Mouse (Mus musculus): ENCODE measurements around the gene Ppp1r9a.

The Ppp1r9a gene

DNA sequence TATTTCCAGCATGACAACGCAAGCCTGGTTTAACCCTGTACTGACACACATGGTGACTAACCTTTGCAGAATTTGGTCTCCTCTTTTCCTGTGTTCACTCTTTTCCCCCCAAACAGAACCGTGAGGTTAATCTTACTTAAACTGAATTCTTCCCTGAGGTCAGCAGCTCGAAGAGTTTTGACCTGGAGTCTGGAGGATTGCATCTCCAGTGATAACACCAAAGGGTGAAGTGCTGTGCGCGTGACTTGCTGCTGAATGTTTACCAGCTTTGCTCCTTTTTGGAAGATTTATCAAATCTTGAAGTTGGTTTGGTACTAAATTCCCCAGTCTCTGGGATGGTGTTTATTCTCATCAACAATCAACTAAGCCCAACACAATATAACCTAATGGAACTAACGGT lies 252.1 kb downstream of the Ppp1r9a start:
- DNase-seq (ENCODE audit: low read depth in 2 of 2, low spot score in 2 of 2): no peak

DNA sequence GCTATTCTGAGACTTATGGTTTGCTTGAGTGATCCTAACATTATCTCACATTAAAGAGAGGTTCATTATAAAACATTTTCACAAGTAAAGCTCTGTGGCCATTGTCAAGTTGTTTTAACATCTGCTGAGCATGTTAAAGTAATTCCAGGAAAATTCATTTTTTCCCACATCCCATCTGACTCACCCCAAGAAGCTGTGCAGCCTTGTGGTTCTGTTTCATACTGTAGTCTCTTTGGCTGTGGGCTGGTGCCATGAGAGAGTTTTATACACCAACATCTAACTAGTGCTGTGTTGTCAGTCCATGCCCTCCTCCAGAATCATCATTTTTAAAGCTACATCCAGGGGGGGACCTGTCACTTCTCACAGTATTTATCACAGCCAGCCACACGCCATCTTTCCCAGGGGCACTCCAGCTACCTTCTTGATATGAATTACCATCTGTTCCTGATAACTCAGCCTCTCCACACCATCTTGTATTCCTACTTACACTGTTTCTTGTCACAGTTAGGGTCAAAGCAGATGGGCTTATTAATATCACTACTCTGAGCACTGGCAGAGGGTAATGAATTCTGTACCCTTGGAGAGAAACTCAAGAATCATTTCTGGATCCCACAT lies 252.7 kb downstream of the Ppp1r9a start:
- DNase-seq (ENCODE audit: low read depth in 2 of 2, low spot score in 2 of 2): no peak

GRCm38 (mm10) chr6:5156541-5157425 lies 254.1 kb downstream of the Ppp1r9a start:
- DNase-seq (ENCODE audit: low read depth in 2 of 2, low spot score in 2 of 2): no peak

DNA sequence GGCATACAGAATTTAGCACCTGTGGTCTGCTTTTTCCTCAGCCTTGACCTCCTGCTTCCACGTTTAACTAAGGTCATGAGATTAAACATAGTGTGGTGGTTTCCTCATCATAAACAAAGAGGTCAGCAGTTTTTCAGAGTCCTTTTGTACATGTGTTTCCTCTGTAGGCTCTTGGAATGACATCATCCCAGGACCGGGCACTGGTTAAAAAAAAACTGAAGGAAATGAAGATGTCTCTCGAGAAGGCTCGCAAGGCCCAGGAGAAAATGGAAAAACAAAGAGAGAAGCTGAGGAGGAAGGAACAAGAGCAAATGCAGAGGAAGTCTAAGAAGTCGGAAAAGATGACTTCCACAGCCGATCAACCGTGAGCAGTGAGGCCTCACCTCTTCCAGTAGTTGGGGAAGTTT lies 256.7 kb downstream of the Ppp1r9a start:
- DNase-seq (ENCODE audit: low read depth in 2 of 2, low spot score in 2 of 2): no peak

GRCm38 (mm10) chr6:5162052-5162451 lies 259.3 kb downstream of the Ppp1r9a start:
- DNase-seq (ENCODE audit: low read depth in 2 of 2, low spot score in 2 of 2): no peak

GRCm38 (mm10) chr6:5163507-5164144 lies 260.9 kb downstream of the Ppp1r9a start:
- DNase-seq (ENCODE audit: low read depth in 2 of 2, low spot score in 2 of 2): no peak

DNA sequence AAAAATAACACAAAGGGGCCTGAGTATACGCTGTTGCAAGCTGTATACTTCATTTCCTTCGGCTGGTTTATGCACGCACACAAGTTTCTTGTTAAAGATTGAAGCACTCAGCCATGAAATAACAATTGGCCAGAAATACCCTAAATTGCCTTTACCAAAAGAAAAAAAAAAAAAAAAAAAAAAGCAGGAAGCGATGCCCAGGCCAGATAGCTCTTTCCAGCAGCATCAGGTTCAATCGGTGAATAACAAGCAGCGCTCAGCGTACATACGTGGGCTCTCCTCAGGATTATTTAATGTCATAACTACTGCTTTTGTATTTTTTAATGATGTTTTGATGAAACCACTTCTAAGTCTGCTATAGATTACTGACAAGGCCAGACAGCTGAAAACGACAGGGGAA lies 262.1 kb downstream of the Ppp1r9a start:
- DNase-seq (ENCODE audit: low read depth in 2 of 2, low spot score in 2 of 2): no peak

- no peak for DNase-seq (ENCODE audit: low read depth in 2 of 2, low spot score in 2 of 2)
Measured at GRCm38 (mm10) chr6:5167051-5167677, 264.4 kb downstream of the Ppp1r9a start.

GRCm38 (mm10) chr6:5168158-5168557 lies 265.4 kb downstream of the Ppp1r9a start:
- DNase-seq (ENCODE audit: low read depth in 2 of 2, low spot score in 2 of 2): no peak

DNA sequence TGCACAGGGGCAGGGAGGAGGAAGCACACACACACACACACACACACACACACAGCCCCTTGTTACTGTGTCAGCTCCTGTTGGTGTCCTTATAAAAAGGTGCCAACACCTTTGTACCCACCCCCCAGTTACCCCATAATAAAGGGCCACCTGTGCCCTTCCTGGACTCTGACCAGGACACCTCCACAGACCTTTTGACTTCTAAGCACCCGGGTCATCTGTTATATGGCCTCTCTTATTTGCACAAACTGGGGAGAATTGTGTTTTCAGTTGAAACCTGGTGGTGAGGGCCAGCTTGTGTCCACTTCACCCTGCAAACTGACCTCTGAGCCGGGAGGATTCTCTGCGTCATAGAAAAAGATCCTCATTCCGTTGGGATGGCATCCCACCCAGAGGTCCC lies 268.7 kb downstream of the Ppp1r9a start:
- no peak for DNase-seq (ENCODE audit: low read depth in 2 of 2, low spot score in 2 of 2)

DNA sequence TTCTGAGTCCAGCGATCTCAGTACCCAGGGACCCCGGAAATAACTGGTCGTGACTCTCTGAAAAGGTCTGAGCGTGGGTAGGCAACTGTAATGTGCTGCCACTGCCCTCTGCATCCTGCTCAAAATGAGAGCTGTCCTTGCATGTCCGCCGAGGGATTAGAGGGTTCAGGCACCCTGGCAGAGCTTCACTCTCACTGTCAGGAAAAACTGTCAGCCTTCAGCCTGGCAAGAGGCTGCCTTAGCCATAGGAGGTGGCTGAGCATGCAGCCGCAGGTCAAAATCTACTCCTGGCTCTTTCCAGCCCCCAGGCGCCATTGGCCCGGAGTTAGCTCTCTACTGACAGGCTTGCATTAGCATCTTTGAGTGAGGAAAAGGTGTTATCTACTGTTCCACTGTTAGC lies 269.9 kb downstream of the Ppp1r9a start:
- DNase-seq (ENCODE audit: low read depth in 2 of 2, low spot score in 2 of 2): no peak

- DNase-seq (ENCODE audit: low read depth in 2 of 2, low spot score in 2 of 2): no peak
Measured at GRCm38 (mm10) chr6:5174179-5174812, 271.6 kb downstream of the Ppp1r9a start.

DNA sequence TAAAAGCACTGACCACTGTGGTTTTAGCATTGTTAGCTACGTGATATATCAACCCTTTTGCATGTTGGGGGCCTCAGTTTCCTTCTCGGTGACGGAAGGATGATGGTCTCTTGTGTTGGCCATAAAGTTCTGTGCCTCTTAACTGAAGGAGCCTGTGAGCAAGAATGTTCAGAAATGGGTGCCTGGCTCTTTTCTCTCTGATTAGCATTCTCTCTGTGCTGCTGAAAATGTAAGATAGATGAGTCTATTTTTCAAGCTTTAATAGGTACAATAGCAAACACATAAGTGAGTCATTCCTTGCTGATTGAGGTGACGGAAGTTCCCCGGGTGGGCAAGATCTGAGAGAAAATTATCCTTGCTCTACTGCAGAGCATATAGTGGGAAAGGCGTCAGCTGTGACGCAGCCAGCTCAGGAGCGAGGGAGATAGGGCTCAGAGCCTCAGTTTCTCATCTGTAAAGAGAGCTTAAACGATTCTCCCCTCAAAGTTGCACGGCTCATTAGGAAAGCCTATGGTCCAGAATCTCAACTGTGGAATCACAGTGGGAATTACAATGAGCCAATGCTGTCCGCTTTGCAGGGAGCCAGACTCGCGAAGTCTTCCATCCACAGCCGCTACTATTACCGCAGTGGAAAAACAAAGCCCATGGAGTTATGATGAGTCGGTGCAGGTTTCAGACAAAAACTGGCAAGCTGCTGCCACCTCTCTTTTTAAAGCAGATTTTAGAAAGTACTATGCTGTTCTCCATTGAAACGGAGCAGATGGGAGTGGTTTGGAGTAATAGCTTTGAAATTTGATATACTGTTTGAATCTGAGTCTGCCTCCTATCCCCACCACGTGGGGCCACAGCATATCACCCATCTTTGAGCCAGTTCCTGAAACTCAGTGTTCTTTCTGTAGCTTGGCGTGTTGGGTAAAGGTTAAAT lies 275.5 kb downstream of the Ppp1r9a start:
- no peak for DNase-seq (ENCODE audit: low read depth in 2 of 2, low spot score in 2 of 2)

DNA sequence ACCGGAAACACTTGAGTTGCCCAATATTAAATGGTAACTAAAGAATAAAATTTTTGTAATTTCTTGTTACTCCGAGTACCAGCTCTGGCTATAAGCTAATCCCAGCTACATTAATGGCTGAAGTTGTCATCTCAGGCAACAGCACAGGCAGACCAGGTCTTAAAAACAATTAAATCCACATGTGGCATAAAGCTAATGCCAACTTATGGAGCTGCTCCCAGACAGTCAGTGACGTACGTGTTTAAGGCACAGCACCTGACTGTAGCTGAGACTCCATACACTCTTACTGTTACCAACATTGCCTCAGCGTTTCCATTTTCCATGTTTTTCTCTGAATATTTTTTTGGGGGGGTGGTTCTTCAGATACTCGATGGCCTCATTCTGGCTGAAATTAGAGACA lies 276.5 kb downstream of the Ppp1r9a start:
- no peak for DNase-seq (ENCODE audit: low read depth in 2 of 2, low spot score in 2 of 2)

GRCm38 (mm10) chr6:5180645-5181044 lies 277.9 kb downstream of the Ppp1r9a start:
- no peak for DNase-seq (ENCODE audit: low read depth in 2 of 2, low spot score in 2 of 2)

- no peak for DNase-seq (ENCODE audit: low read depth in 2 of 2, low spot score in 2 of 2)
Measured at GRCm38 (mm10) chr6:5186229-5186950, 283.7 kb downstream of the Ppp1r9a start.

- no peak for DNase-seq (ENCODE audit: low read depth in 2 of 2, low spot score in 2 of 2)
Measured at GRCm38 (mm10) chr6:5187586-5187985, 284.9 kb downstream of the Ppp1r9a start.

DNA sequence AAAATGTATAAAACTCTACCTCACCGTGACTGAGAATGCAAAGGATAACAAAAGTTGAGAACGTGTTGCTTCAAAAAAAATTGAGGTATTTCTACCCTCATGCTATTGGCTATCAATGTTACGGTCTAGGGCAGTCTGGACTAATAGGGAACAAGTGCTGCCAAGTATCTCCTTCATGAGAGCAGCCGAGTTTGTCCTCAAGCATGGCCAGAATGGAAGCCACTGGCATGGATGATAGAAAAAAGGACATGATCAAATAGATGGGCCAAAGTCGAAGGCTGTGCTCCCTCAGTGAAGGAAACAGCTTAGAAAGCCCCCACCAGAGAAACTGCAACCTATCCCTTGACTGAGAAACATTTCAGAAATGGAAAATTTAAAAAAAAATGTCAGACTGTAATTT lies 285.3 kb downstream of the Ppp1r9a start:
- no peak for DNase-seq (ENCODE audit: low read depth in 2 of 2, low spot score in 2 of 2)

GRCm38 (mm10) chr6:5188938-5189337 lies 286.2 kb downstream of the Ppp1r9a start:
- no peak for DNase-seq (ENCODE audit: low read depth in 2 of 2, low spot score in 2 of 2)

Measured in CD8-positive naive resting alpha-beta T cell, adult 2 months (primary cell).